In genomic region chr9:91379781-91380457, GRCm38 (mm10) we compare ENCODE assay signal across 12 mouse cellular contexts. TPM values are rescaled to one million over a fixed set of nuclear protein-coding genes. Genes with fewer than 3 reads are reported as not detected.
DNase-seq lines count a peak whose midpoint lies in the region; ATAC-seq and TF ChIP-seq lines count a peak whose summit lies in the region.
"Had no signal": no experiment of that assay in that cellular context is flagged by ENCODE, and none has a peak within 500 bp of the region (broad histone marks: within the 10 kb centered on the region; RNA-seq: fewer than 3 reads in every experiment).

No protein-coding gene starts in this region.

- no peak for TF ChIP-seq POLR2A in olfactory bulb, adult 2 months (IDR thresholded peaks at IDR 0.05; ENCODE audit: insufficient read depth, low read depth, low read length)

- no peaks in the 10 kb centered on the region for H3K9me3 ChIP-seq in forebrain, embryonic 12.5 days
- H3K9me3 ChIP-seq in midbrain, embryonic 10.5 days (replicated peaks) = no peaks in the 10 kb centered on the region
- H3K9me3 ChIP-seq in heart, embryonic 10.5 days = no peaks in the 10 kb centered on the region
- H3K9me3 ChIP-seq: intestine, embryonic 15.5 days; limb, embryonic 13.5 days had no signal

- no peak for TF ChIP-seq CTCF in olfactory bulb, adult 2 months (IDR thresholded peaks at IDR 0.05; ENCODE audit: insufficient read depth, low read depth, low read length)

- 2% methylated on average over 10 of the region's 10 CpGs for WGBS in forebrain, embryonic 12.5 days
- WGBS in midbrain, embryonic 10.5 days = under 1% methylated on average over 10 of the region's 10 CpGs
- 23% methylated on average over 10 of the region's 10 CpGs for WGBS in olfactory bulb, adult 2 months
- WGBS in heart, embryonic 10.5 days = 0% methylated on average over 10 of the region's 10 CpGs

- DNase-seq in right cerebral cortex, postnatal 25 days = peak; percentile 1
- DNase-seq in right cerebral cortex, postnatal 10 days (ENCODE audit: low spot score in 2 of 2) = no peak
- no peak for DNase-seq in midbrain, embryonic 10.5 days (ENCODE audit: low spot score)
- no peak for DNase-seq in urinary bladder, postnatal 36 days (ENCODE audit: low spot score in 2 of 2)
- no peak for DNase-seq in T-cell, adult 2 months (ENCODE audit: low spot score)
- DNase-seq in heart, embryonic 10.5 days (ENCODE audit: low spot score) = no peak
- DNase-seq: thymus, adult 2 months had no signal

- H3K36me3 ChIP-seq in forebrain, embryonic 12.5 days (replicated peaks) = no peaks in the 10 kb centered on the region
- no peaks in the 10 kb centered on the region for H3K36me3 ChIP-seq in midbrain, embryonic 10.5 days
- no peaks in the 10 kb centered on the region for H3K36me3 ChIP-seq in heart, embryonic 10.5 days
- H3K36me3 ChIP-seq: intestine, embryonic 15.5 days; limb, embryonic 13.5 days had no signal

- H3K4me3 ChIP-seq in forebrain, embryonic 12.5 days (replicated peaks) = peak overlapping the region; percentile 57
- peak overlapping the region; percentile 75 for H3K4me3 ChIP-seq in midbrain, embryonic 10.5 days
- no peak overlapping the region for H3K4me3 ChIP-seq in olfactory bulb, adult 2 months (ENCODE audit: insufficient read depth, low read depth, low read length)
- no peak overlapping the region for H3K4me3 ChIP-seq in heart, embryonic 10.5 days
- H3K4me3 ChIP-seq: intestine, embryonic 15.5 days; limb, embryonic 13.5 days had no signal

- H3K4me2 ChIP-seq in forebrain, embryonic 12.5 days = peak overlapping the region; percentile 81
- H3K4me2 ChIP-seq: intestine, embryonic 15.5 days had no signal

- peaks cover 51% of the 10 kb centered on the region for H3K4me1 ChIP-seq in forebrain, embryonic 12.5 days
- H3K4me1 ChIP-seq in midbrain, embryonic 10.5 days = peaks cover 80% of the 10 kb centered on the region
- H3K4me1 ChIP-seq in olfactory bulb, adult 2 months (ENCODE audit: control insufficient read depth, insufficient read depth, low read length) = peaks cover 21% of the 10 kb centered on the region
- H3K4me1 ChIP-seq in heart, embryonic 10.5 days = peaks cover 17% of the 10 kb centered on the region; the same call in 1 of the 2 replicates

- ATAC-seq in forebrain, embryonic 12.5 days (ENCODE audit: low FRiP score) = no peak
- ATAC-seq: intestine, embryonic 15.5 days had no signal

- H3K9ac ChIP-seq in forebrain, embryonic 12.5 days = peak overlapping the region; percentile 71
- H3K9ac ChIP-seq: intestine, embryonic 15.5 days; limb, embryonic 13.5 days had no signal

- H3K27me3 ChIP-seq in forebrain, embryonic 12.5 days = peaks cover 90% of the 10 kb centered on the region
- peaks cover 100% of the 10 kb centered on the region for H3K27me3 ChIP-seq in midbrain, embryonic 10.5 days (ENCODE audit: low read depth, poor library complexity, severe bottlenecking)
- H3K27me3 ChIP-seq in heart, embryonic 10.5 days (ENCODE audit: insufficient read depth, poor library complexity, severe bottlenecking) = peaks cover 98% of the 10 kb centered on the region

- peak overlapping the region; percentile 93 for H3K27ac ChIP-seq in forebrain, embryonic 12.5 days
- peak overlapping the region; percentile 98 for H3K27ac ChIP-seq in midbrain, embryonic 10.5 days (replicated peaks)
- peak overlapping the region; percentile 81 for H3K27ac ChIP-seq in olfactory bulb, adult 2 months (ENCODE audit: insufficient read depth, low read depth, low read length)
- no peak overlapping the region for H3K27ac ChIP-seq in heart, embryonic 10.5 days
- H3K27ac ChIP-seq: intestine, embryonic 15.5 days; limb, embryonic 13.5 days had no signal

RNA-seq across cellular contexts. Expression of gene Zic1, which starts 14.3 kb away (rescaled TPM):
- 13.9 and 14.4 TPM in 2 replicates for polyA plus RNA-seq in forebrain, embryonic 12.5 days (2016; fragmentation: Nextera tagmentation; extraction: Ambion mirVana)
- polyA plus RNA-seq in midbrain, embryonic 10.5 days (2016; fragmentation: Nextera tagmentation; extraction: Ambion mirVana) = 6.5 and 6.6 TPM in 2 replicates
- not detected in 2 replicates for polyA plus RNA-seq in olfactory bulb, adult 2 months (2012; ENCODE audit: insufficient read depth, insufficient read length, low replicate concordance, missing spikeins)
- polyA plus RNA-seq in heart, embryonic 10.5 days (2016; fragmentation: Nextera tagmentation; extraction: Ambion mirVana) = not detected in 2 replicates
- polyA plus RNA-seq: intestine, embryonic 15.5 days; spleen, adult 2 months had no signal

RNA-seq across cellular contexts. Expression of gene Zic4, which starts 17.7 kb away (rescaled TPM):
- polyA plus RNA-seq in forebrain, embryonic 12.5 days (2016; fragmentation: Nextera tagmentation; extraction: Ambion mirVana) = 56.4 and 60.5 TPM in 2 replicates
- 25.1 and 33.5 TPM in 2 replicates for polyA plus RNA-seq in midbrain, embryonic 10.5 days (2016; fragmentation: Nextera tagmentation; extraction: Ambion mirVana)
- not detected in 2 replicates for polyA plus RNA-seq in olfactory bulb, adult 2 months (2012; ENCODE audit: insufficient read depth, insufficient read length, low replicate concordance, missing spikeins)
- polyA plus RNA-seq in heart, embryonic 10.5 days (2016; fragmentation: Nextera tagmentation; extraction: Ambion mirVana) = 0.13 TPM in 1 of 2 replicates, not detected in the other
- polyA plus RNA-seq: intestine, embryonic 15.5 days; spleen, adult 2 months; thymus, adult 2 months had no signal

Comparison
In these comparisons a context has a peak if more than half of its experiments do, and no peak if none do; other contexts are left out.
1. H3K4me3 ChIP-seq: peak in forebrain, embryonic 12.5 days (single experiment) and midbrain, embryonic 10.5 days (single experiment); none in olfactory bulb, adult 2 months (single experiment) and heart, embryonic 10.5 days (single experiment).
2. RNA of gene Zic4, which starts 17.7 kb away (polyA plus RNA-seq): 56.4 to 60.5 TPM in forebrain, embryonic 12.5 days and 25.1 to 33.5 TPM in midbrain, embryonic 10.5 days; 0.13 TPM in heart, embryonic 10.5 days and not detected in olfactory bulb, adult 2 months; every median in the first group is over 10 times any median in the second.